Mouse (Mus musculus) olfactory bulb, adult 2 months (tissue): ENCODE measurements around the gene Exoc2. TPM values are rescaled to one million over a fixed set of nuclear protein-coding genes. Genes with fewer than 3 reads are reported as not detected.

ENCODE experiments used
- H3K27ac ChIP-seq: fragments of 200-500 bp; 2 replicates; pipeline ENCODE4 v1.5.1; 2012; ENCODE audit warnings: low read depth, low read length; ENCODE audit not compliant: insufficient read depth
- H3K4me1 ChIP-seq: fragments of 200-500 bp; 2 replicates; pipeline ENCODE4 v1.6.1; 2012; ENCODE audit warnings: low read length; ENCODE audit not compliant: control insufficient read depth, insufficient read depth
- H3K4me3 ChIP-seq: fragments of 200-500 bp; 2 replicates; pipeline ENCODE4 v1.5.1; 2012; ENCODE audit warnings: mild to moderate bottlenecking, low read depth, low read length, moderate library complexity; ENCODE audit not compliant: insufficient read depth
- CTCF ChIP-seq: fragments of 200-500 bp; IDR thresholded peaks from 2 replicates; pipeline ENCODE4 v1.5.1; 2012; ENCODE audit warnings: low read depth, mild to moderate bottlenecking, low read length, moderate library complexity; ENCODE audit not compliant: insufficient read depth
- POLR2A ChIP-seq: fragments of 200-500 bp; IDR thresholded peaks from 2 replicates; pipeline ENCODE4 v1.6.1; 2012; ENCODE audit warnings: mild to moderate bottlenecking, low read depth, low read length, moderate library complexity; ENCODE audit not compliant: insufficient read depth
- WGBS: fragments of 180-500 bp; shearing (Covaris S2); methylation state at CpG from one replicate; pipeline ENCODE4 v1.1.7; 2018; 5-methylcytosine and 5-hydroxymethylcytosine counted together
- polyA plus RNA-seq: library from polyadenylated mRNA; stranded (reverse); fragments of >200 nt; gene quantifications from 2 replicates; pipeline ENCODE4 v1.2.4, GENCODE M21; 2012; ENCODE audit warnings: low replicate concordance; ENCODE audit not compliant: missing spikeins, insufficient read depth, insufficient read length

Exoc2 gene
- polyA plus RNA-seq, 1 experiment = not detected

DNA sequence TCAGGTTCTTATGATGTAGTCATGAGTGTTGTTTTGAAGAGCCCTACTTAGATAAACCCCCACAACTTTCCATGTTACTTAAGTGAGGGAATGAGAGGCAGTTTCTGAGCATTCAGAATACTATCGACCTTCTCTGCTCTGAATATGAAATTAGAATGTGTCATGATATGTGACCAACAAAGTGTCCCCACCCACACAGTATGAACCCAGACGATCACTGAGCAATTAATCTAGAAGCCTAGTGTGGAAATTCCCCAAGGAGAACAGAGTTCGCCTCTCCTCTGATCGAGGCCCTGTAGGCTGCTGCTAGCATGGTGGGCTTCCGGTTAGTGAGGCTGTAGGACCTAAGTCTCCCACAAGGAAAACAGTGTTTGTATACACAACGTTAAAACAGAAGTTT lies 142.5 kb downstream of the Exoc2 start:
- 78% methylated on average over 6 of the region's 6 CpGs for WGBS
- Histone ChIP-seq H3K4me3 (no peak overlapping the region), H3K27ac (no peak overlapping the region), H3K4me1 (no peaks in the 10 kb centered on the region)
- TF ChIP-seq POLR2A (no peak), CTCF (no peak)

DNA sequence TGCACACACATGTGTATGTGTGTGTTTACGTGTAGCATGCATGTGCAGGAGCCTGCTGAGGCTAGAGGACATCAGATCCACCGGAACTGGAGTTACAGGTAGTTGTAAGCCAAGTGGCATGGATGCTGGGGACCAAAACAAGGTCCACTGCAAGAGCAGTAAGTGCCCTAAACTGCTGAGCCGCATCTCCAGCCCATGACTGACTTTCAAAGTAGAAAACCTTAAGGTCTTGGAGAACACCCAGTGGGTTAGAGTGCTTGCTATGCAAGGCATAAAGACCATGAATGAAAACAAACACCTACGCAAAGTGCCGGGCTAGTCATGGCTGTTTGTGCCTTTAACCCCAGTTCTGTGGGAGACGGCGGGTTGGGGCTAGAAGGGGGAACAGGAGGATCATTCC lies 147.4 kb downstream of the Exoc2 start:
- Histone ChIP-seq H3K27ac (no peak overlapping the region), H3K4me1 (no peaks in the 10 kb centered on the region), H3K4me3 (no peak overlapping the region)
- 95% methylated on average over 7 of the region's 7 CpGs for WGBS
- no peak for TF ChIP-seq POLR2A
- TF ChIP-seq CTCF = no peak

DNA sequence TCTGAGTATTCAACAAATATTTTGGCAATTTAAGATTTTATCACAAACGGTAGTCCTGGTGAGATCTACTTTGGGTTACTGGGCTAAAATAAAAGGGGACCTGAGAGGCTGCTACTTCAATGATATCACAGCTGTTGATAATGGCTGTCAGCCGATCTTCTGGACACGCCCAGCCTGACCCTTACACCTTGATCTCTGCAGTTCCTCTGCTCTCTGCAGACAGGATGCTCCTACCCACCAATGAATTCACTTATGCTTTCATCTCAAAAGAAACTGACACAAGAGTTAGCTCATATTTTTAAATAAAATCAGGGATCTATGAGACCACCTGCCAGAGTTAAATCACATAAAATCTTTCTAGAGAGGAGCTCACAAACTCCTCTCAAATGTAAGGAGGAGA lies 149.0 kb downstream of the Exoc2 start:
- TF ChIP-seq POLR2A = no peak
- TF ChIP-seq CTCF = no peak

DNA sequence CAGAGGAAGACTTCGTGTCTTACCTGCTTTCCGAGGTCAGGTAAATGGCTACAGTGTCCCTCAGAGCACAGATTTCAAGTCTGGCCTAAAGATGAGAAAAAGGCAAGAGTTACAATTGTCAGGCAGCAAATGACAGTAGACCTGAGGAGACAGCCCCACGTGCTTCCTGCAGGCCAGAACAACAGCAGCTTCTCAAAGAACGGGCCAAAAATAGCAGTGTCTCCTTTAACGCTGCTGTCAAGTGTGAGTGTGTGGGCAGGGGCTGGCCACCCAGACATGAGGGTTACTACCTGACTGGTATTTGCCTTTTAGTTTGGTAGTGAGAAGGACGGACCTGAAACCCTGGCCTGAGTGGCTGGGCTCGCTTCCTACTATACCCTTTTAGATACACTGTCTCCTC lies 153.3 kb downstream of the Exoc2 start:
- Histone ChIP-seq H3K27ac (no peak overlapping the region), H3K4me1 (no peaks in the 10 kb centered on the region), H3K4me3 (no peak overlapping the region)
- 84% methylated on average over 7 of the region's 7 CpGs for WGBS
- no peak for TF ChIP-seq POLR2A
- no peak for TF ChIP-seq CTCF

More for the DNA sequence above, 149.0 kb downstream of the Exoc2 start:
- WGBS = 77% methylated on average over 3 of the region's 3 CpGs
- Histone ChIP-seq H3K4me1 (no peaks in the 10 kb centered on the region), H3K27ac (no peak overlapping the region), H3K4me3 (no peak overlapping the region)

DNA sequence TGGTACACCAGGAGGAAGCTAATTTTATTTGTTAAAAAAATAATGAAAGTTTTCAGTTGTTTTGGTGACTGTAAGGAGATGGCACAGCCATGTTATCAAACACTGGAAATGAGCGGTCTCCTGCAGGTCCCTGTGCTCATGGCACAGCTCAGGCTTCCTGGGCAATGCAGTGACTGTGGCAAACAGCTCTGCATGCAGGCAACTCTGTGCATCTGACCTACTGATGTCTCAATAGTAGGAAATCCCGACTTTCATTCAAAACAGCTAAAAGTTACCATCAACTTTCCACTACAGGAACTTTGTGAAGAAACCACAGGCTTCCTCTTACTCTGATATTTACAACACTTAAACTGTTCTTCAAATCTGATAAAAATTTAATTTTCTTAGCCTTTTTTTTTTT lies 154.0 kb downstream of the Exoc2 start:
- 89% methylated on average over 2 of the region's 2 CpGs for WGBS
- Histone ChIP-seq H3K4me1 (peaks cover 3% of the 10 kb centered on the region; the same call in 1 of the 2 replicates), H3K4me3 (no peak overlapping the region)

DNA sequence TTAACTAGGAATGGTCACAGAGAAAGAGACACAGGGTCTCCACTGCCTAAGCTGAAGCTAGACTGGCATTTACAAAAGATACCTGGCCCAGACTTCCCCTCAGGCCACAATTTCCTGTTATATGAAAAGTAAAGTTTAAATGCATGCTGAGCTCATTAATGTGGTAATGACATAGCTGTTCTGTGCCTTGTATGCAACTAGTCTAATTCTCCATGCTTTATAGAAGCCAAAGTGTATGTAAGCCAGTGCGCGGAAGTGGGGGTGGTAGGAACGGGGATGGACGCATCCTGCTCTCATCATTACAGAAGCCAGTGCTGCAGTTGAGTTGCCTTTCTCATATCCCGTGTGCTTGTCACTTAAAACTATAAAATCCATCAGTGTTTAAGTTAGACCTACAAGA lies 156.5 kb downstream of the Exoc2 start:
- Histone ChIP-seq H3K27ac (no peak overlapping the region), H3K4me1 (peaks cover 12% of the 10 kb centered on the region), H3K4me3 (no peak overlapping the region)
- 94% methylated on average over 5 of the region's 5 CpGs for WGBS
- TF ChIP-seq POLR2A (no peak), CTCF (no peak)

More for the DNA sequence above, 154.0 kb downstream of the Exoc2 start:
- H3K27ac ChIP-seq = no peak overlapping the region
- TF ChIP-seq POLR2A (no peak), CTCF (no peak)

DNA sequence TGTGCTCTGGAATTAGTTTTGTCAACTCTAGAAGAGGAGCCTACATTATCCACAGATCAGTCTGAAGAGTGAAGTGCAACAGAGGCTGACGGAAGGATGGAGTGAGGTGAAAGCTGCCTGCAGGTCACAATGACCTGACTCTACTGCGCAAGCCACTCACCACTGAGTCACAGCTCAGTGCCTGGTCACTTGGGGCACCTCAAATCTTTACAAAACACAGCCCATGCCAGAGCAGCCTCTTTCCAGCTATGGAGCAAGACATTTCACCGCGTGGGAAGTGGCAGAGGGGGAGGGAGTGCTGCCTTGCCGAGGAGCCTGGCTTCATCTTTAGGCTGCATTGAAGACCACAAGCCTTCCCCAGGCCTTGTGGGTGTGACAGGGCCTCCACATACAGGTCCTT lies 159.6 kb downstream of the Exoc2 start:
- TF ChIP-seq CTCF (no peak), POLR2A (no peak)
- 34% methylated on average over 5 of the region's 5 CpGs for WGBS
- Histone ChIP-seq H3K4me1 (peaks cover 12% of the 10 kb centered on the region), H3K4me3 (no peak overlapping the region), H3K27ac (peak overlapping the region; percentile 49)

DNA sequence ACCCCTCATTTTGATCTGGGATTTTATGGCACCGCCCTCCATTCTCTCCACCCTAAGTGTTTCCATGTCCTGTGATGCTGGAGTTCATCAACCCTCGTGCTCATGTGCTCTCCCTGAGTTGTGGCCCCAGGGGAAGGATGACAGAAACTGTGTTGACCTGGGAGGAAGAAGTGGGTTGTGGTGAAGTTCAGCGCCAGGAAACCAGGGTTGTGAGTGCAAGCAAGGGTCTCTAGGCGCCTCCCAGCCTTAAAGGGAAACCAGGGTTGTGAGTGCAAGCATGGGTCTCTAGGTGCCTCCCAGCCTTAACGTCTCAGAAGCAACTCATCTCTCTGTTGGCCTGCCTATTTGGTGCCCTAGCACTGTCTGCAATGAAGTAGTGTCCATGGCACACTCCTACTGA lies 160.4 kb downstream of the Exoc2 start:
- Histone ChIP-seq H3K27ac (no peak overlapping the region), H3K4me3 (no peak overlapping the region), H3K4me1 (peaks cover 12% of the 10 kb centered on the region)
- WGBS = 80% methylated on average over 5 of the region's 5 CpGs
- TF ChIP-seq CTCF (no peak), POLR2A (no peak)

DNA sequence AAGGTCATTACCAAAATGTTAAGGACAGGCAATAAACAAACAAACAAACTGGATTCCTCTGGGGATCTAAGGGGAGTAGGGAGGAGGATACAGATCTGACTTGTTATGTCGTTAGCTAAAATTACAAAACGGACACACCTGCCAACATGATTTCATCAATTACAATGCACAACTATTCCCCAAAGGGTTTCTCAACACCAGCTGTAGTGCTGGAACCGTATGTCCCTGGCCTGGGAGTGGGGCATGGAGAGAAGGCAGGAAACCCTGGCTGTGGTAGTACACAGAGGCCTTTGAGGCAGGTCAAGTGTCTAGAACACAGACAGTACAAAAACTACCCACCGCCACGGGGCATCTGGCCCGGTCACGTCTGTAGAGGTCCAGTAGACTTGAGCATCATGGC lies 164.7 kb downstream of the Exoc2 start:
- Histone ChIP-seq H3K27ac (no peak overlapping the region), H3K4me3 (no peak overlapping the region), H3K4me1 (peaks cover 5% of the 10 kb centered on the region)
- WGBS = 90% methylated on average over 7 of the region's 7 CpGs
- TF ChIP-seq POLR2A (no peak), CTCF (no peak)

DNA sequence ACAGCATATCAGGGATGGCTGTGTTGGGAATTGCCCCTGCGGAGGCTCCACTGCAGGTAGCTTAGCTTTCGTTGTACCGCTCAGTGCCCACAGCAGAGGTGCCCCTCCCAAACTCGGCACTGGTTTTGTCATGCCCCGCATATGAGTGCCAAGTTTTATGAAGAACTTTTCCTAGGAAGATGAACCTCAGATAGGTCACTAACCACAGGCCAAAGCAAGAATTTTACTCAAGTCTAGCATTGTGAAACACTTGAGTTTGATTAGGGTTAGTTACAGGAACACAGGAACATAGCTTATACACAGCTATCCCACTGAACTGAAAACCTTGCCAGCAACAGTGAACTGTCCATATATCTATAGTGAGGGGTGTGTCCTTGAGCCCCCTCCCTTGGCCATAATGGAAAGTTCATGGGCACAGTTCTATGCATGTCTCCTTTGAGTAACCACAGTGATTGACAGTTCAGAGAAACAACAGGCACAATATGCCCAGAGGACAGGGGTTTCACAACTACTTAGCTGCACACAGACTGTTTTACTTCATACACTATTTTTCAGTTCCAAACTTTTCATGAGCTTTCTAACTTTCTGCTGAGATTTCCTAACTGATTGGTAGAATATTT lies 171.4 kb downstream of the Exoc2 start:
- 91% methylated on average over 5 of the region's 5 CpGs for WGBS
- no peaks in the 10 kb centered on the region for H3K4me1 ChIP-seq
- no peak overlapping the region for H3K4me3 ChIP-seq
- no peak overlapping the region for H3K27ac ChIP-seq
- TF ChIP-seq POLR2A (no peak), CTCF (no peak)
